Mouse (Mus musculus): ENCODE measurements around the gene Atxn10. TPM values are rescaled to one million over a fixed set of nuclear protein-coding genes. Genes with fewer than 3 reads are reported as not detected.

Gene Atxn10
- polyA plus RNA-seq (2014; fragmentation: Nextera tagmentation; extraction: Ambion mirVana): 440 and 449 TPM in 2 replicates

- Histone ChIP-seq H3K27ac (ENCODE audit: low read depth, low read length) (peak within 1 kb of the TSS; percentile 83), H3K36me3 (ENCODE audit: control insufficient read depth, insufficient read depth, low read length) (no peaks in the 10 kb centered on the region), H3K4me2 (ENCODE audit: low read depth) (peak within 1 kb of the TSS; percentile 88), H3K27me3 (ENCODE audit: control insufficient read depth, insufficient read depth, low read length) (no peaks in the 10 kb centered on the region), H3K4me3 (ENCODE audit: low read depth, low read length) (peak within 1 kb of the TSS; percentile 66), H3K9me3 (ENCODE audit: control insufficient read depth, low read length) (no peaks in the 10 kb centered on the region), H3K9ac (ENCODE audit: low read length) (peak within 1 kb of the TSS; percentile 79), H3K4me1 (ENCODE audit: control insufficient read depth, insufficient read depth, low read length) (peaks cover 9% of the 10 kb centered on the region; the same call in 1 of the 2 replicates)
- no peak for DNase-seq (ENCODE audit: low spot score)
- ATAC-seq (ENCODE audit: insufficient read depth, low FRiP score, low TSS enrichment): peak; percentile 83; the same call in 1 of the 2 replicates
- WGBS: 10% methylated on average over 18 of the region's 19 CpGs
These were observed at the start of gene Atxn10 for GRCm38 (mm10) chr15:85335671-85336300. Gene Atxn10, plus strand, starts transcription at chr15:85336245.

GRCm38 (mm10) chr15:85294632-85295031 is 41.4 kb upstream of the Atxn10 start:
- WGBS: 82% methylated on average over 3 of the region's 3 CpGs

GRCm38 (mm10) chr15:85295544-85295943 is 40.5 kb upstream of the Atxn10 start:
- Histone ChIP-seq H3K27ac (ENCODE audit: low read depth, low read length) (no peak overlapping the region), H3K4me3 (ENCODE audit: low read depth, low read length) (no peak overlapping the region), H3K36me3 (ENCODE audit: control insufficient read depth, insufficient read depth, low read length) (no peaks in the 10 kb centered on the region), H3K9me3 (ENCODE audit: control insufficient read depth, low read length) (no peaks in the 10 kb centered on the region), H3K4me1 (ENCODE audit: control insufficient read depth, insufficient read depth, low read length) (peaks cover 9% of the 10 kb centered on the region), H3K27me3 (ENCODE audit: control insufficient read depth, insufficient read depth, low read length) (no peaks in the 10 kb centered on the region), H3K4me2 (ENCODE audit: low read depth) (no peak overlapping the region), H3K9ac (ENCODE audit: low read length) (no peak overlapping the region)
- ATAC-seq (ENCODE audit: insufficient read depth, low FRiP score, low TSS enrichment): no peak
- 66% methylated on average over 8 of the region's 8 CpGs for WGBS
- DNase-seq (ENCODE audit: low spot score): peak; percentile 14

More at GRCm38 (mm10) chr15:85294632-85295031, 41.4 kb upstream of the Atxn10 start:
- H3K4me3 ChIP-seq (ENCODE audit: low read depth, low read length): no peak overlapping the region
- H3K9ac ChIP-seq (ENCODE audit: low read length): no peak overlapping the region
- H3K27ac ChIP-seq (ENCODE audit: low read depth, low read length): no peak overlapping the region
- no peaks in the 10 kb centered on the region for H3K36me3 ChIP-seq (ENCODE audit: control insufficient read depth, insufficient read depth, low read length)
- no peaks in the 10 kb centered on the region for H3K9me3 ChIP-seq (ENCODE audit: control insufficient read depth, low read length)
- H3K4me1 ChIP-seq (ENCODE audit: control insufficient read depth, insufficient read depth, low read length): peaks cover 9% of the 10 kb centered on the region
- peak; percentile 4 for DNase-seq (ENCODE audit: low spot score)
- no peaks in the 10 kb centered on the region for H3K27me3 ChIP-seq (ENCODE audit: control insufficient read depth, insufficient read depth, low read length)
- no peak overlapping the region for H3K4me2 ChIP-seq (ENCODE audit: low read depth)
- no peak for ATAC-seq (ENCODE audit: insufficient read depth, low FRiP score, low TSS enrichment)

DNA sequence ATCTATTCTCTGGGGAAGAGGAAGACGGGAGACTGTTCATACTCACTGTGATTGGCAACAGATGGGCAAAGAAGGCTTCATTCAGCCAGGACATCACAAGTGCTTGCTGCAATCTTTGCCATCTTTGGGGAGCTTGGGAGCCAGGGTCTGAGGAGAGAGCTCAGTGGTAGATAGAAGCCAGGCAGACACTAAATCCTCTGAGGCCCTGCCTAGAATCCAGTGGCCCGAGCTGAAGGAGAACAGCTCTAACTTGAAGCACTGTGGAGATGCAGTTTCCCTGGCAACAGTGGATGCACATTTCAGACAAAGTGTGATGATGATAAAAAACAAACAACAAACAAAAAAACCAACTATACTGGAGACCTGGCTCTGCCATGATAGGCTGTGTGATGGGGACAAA is 40.1 kb upstream of the Atxn10 start:
- peak; percentile 7 for DNase-seq (ENCODE audit: low spot score)
- Histone ChIP-seq H3K9ac (ENCODE audit: low read length) (no peak overlapping the region), H3K4me3 (ENCODE audit: low read depth, low read length) (no peak overlapping the region), H3K9me3 (ENCODE audit: control insufficient read depth, low read length) (no peaks in the 10 kb centered on the region), H3K27me3 (ENCODE audit: control insufficient read depth, insufficient read depth, low read length) (no peaks in the 10 kb centered on the region), H3K4me1 (ENCODE audit: control insufficient read depth, insufficient read depth, low read length) (peaks cover 9% of the 10 kb centered on the region), H3K4me2 (ENCODE audit: low read depth) (no peak overlapping the region), H3K27ac (ENCODE audit: low read depth, low read length) (no peak overlapping the region), H3K36me3 (ENCODE audit: control insufficient read depth, insufficient read depth, low read length) (no peaks in the 10 kb centered on the region)
- 53% methylated on average over 2 of the region's 2 CpGs for WGBS
- no peak for ATAC-seq (ENCODE audit: insufficient read depth, low FRiP score, low TSS enrichment)

- WGBS: 86% methylated on average over 3 of the region's 3 CpGs
- H3K9me3 ChIP-seq (ENCODE audit: control insufficient read depth, low read length): no peaks in the 10 kb centered on the region
- no peak for ATAC-seq (ENCODE audit: insufficient read depth, low FRiP score, low TSS enrichment)
- no peak overlapping the region for H3K4me2 ChIP-seq (ENCODE audit: low read depth)
- H3K4me3 ChIP-seq (ENCODE audit: low read depth, low read length): no peak overlapping the region
- H3K27ac ChIP-seq (ENCODE audit: low read depth, low read length): no peak overlapping the region
- H3K9ac ChIP-seq (ENCODE audit: low read length): no peak overlapping the region
- peak; percentile 4 for DNase-seq (ENCODE audit: low spot score)
- H3K27me3 ChIP-seq (ENCODE audit: control insufficient read depth, insufficient read depth, low read length): no peaks in the 10 kb centered on the region
- no peaks in the 10 kb centered on the region for H3K36me3 ChIP-seq (ENCODE audit: control insufficient read depth, insufficient read depth, low read length)
- peaks cover 9% of the 10 kb centered on the region for H3K4me1 ChIP-seq (ENCODE audit: control insufficient read depth, insufficient read depth, low read length)
These were observed 39.5 kb upstream of the Atxn10 start for GRCm38 (mm10) chr15:85296538-85296937.

GRCm38 (mm10) chr15:85298167-85298781 is 37.8 kb upstream of the Atxn10 start:
- peaks cover 9% of the 10 kb centered on the region for H3K4me1 ChIP-seq (ENCODE audit: control insufficient read depth, insufficient read depth, low read length)
- no peak overlapping the region for H3K4me2 ChIP-seq (ENCODE audit: low read depth)
- H3K4me3 ChIP-seq (ENCODE audit: low read depth, low read length): no peak overlapping the region
- no peak overlapping the region for H3K27ac ChIP-seq (ENCODE audit: low read depth, low read length)
- 56% methylated on average over 17 of the region's 17 CpGs for WGBS
- H3K36me3 ChIP-seq (ENCODE audit: control insufficient read depth, insufficient read depth, low read length): no peaks in the 10 kb centered on the region
- ATAC-seq (ENCODE audit: insufficient read depth, low FRiP score, low TSS enrichment): no peak
- H3K9ac ChIP-seq (ENCODE audit: low read length): no peak overlapping the region
- H3K9me3 ChIP-seq (ENCODE audit: control insufficient read depth, low read length): no peaks in the 10 kb centered on the region
- DNase-seq (ENCODE audit: low spot score): peak; percentile 28
- H3K27me3 ChIP-seq (ENCODE audit: control insufficient read depth, insufficient read depth, low read length): no peaks in the 10 kb centered on the region

GRCm38 (mm10) chr15:85298946-85299345 is 37.1 kb upstream of the Atxn10 start:
- no peak overlapping the region for H3K4me2 ChIP-seq (ENCODE audit: low read depth)
- H3K9me3 ChIP-seq (ENCODE audit: control insufficient read depth, low read length): no peaks in the 10 kb centered on the region
- ATAC-seq (ENCODE audit: insufficient read depth, low FRiP score, low TSS enrichment) (no peak), DNase-seq (ENCODE audit: low spot score) (peak; percentile 6)
- WGBS: 88% methylated on average over 9 of the region's 9 CpGs
- H3K36me3 ChIP-seq (ENCODE audit: control insufficient read depth, insufficient read depth, low read length): no peaks in the 10 kb centered on the region
- H3K27ac ChIP-seq (ENCODE audit: low read depth, low read length): no peak overlapping the region
- no peaks in the 10 kb centered on the region for H3K27me3 ChIP-seq (ENCODE audit: control insufficient read depth, insufficient read depth, low read length)
- H3K4me3 ChIP-seq (ENCODE audit: low read depth, low read length): no peak overlapping the region
- peaks cover 9% of the 10 kb centered on the region for H3K4me1 ChIP-seq (ENCODE audit: control insufficient read depth, insufficient read depth, low read length)
- no peak overlapping the region; the same call in 1 of the 2 replicates for H3K9ac ChIP-seq (ENCODE audit: low read length)

GRCm38 (mm10) chr15:85303241-85303640 is 32.8 kb upstream of the Atxn10 start:
- no peak overlapping the region for H3K4me2 ChIP-seq (ENCODE audit: low read depth)
- 68% methylated on average over 4 of the region's 4 CpGs for WGBS
- ATAC-seq (ENCODE audit: insufficient read depth, low FRiP score, low TSS enrichment) (no peak), DNase-seq (ENCODE audit: low spot score) (no peak)
- no peak overlapping the region for H3K4me3 ChIP-seq (ENCODE audit: low read depth, low read length)
- no peak overlapping the region for H3K9ac ChIP-seq (ENCODE audit: low read length)
- no peaks in the 10 kb centered on the region for H3K27me3 ChIP-seq (ENCODE audit: control insufficient read depth, insufficient read depth, low read length)
- peaks cover 7% of the 10 kb centered on the region for H3K4me1 ChIP-seq (ENCODE audit: control insufficient read depth, insufficient read depth, low read length)
- H3K27ac ChIP-seq (ENCODE audit: low read depth, low read length): no peak overlapping the region
- no peaks in the 10 kb centered on the region for H3K9me3 ChIP-seq (ENCODE audit: control insufficient read depth, low read length)
- H3K36me3 ChIP-seq (ENCODE audit: control insufficient read depth, insufficient read depth, low read length): no peaks in the 10 kb centered on the region

DNA sequence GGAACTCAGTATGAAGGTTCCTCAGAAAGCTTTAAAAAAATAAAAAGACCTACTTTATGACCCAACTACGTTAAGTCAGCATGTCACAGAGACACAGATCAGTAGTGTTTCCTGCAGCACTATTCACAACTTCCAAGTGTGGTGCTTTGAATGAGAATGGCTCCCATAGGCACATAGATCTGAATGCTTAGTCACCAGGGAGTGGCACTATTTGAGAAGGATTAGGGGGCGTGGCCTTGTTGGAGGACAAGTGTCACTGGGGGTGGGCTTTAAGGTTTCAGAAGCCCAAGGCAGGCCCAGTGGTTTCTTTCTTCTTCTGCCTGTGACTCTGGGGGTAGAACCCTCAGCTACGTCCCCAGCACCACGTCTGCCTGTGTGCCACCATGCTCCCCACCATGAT is 32.1 kb upstream of the Atxn10 start:
- Histone ChIP-seq H3K9ac (ENCODE audit: low read length) (no peak overlapping the region), H3K36me3 (ENCODE audit: control insufficient read depth, insufficient read depth, low read length) (no peaks in the 10 kb centered on the region), H3K27ac (ENCODE audit: low read depth, low read length) (no peak overlapping the region), H3K9me3 (ENCODE audit: control insufficient read depth, low read length) (no peaks in the 10 kb centered on the region), H3K4me2 (ENCODE audit: low read depth) (no peak overlapping the region), H3K27me3 (ENCODE audit: control insufficient read depth, insufficient read depth, low read length) (no peaks in the 10 kb centered on the region), H3K4me1 (ENCODE audit: control insufficient read depth, insufficient read depth, low read length) (no peaks in the 10 kb centered on the region; the same call in 1 of the 2 replicates), H3K4me3 (ENCODE audit: low read depth, low read length) (no peak overlapping the region)
- peak; percentile 5 for DNase-seq (ENCODE audit: low spot score)
- ATAC-seq (ENCODE audit: insufficient read depth, low FRiP score, low TSS enrichment): no peak
- WGBS: 93% methylated on average over 4 of the region's 4 CpGs
